Mouse (Mus musculus): Measurements from ENCODE around the gene Ebf1. TPM values are rescaled to one million over a fixed set of nuclear protein-coding genes. Genes with fewer than 3 reads are reported as not detected.

The Ebf1 gene
- total RNA-seq, 2 experiments from 2014 or later: 55.7 to 56.6 TPM

- no peak for DNase-seq (ENCODE audit: low spot score in 2 of 2)
Observed at GRCm38 (mm10) chr11:44888390-44888789, 271.3 kb downstream of the Ebf1 start.

GRCm38 (mm10) chr11:44892814-44893521, 275.9 kb downstream of the Ebf1 start:
- no peak for DNase-seq (ENCODE audit: low spot score in 2 of 2)

GRCm38 (mm10) chr11:44893986-44894385, 276.9 kb downstream of the Ebf1 start:
- DNase-seq (ENCODE audit: low spot score in 2 of 2): no peak

GRCm38 (mm10) chr11:44894798-44895197, 277.7 kb downstream of the Ebf1 start:
- no peak for DNase-seq (ENCODE audit: low spot score in 2 of 2)

- no peak for DNase-seq (ENCODE audit: low spot score in 2 of 2)
Observed at GRCm38 (mm10) chr11:44895893-44896292, 278.8 kb downstream of the Ebf1 start.

GRCm38 (mm10) chr11:44897140-44897665, 280.1 kb downstream of the Ebf1 start:
- DNase-seq (ENCODE audit: low spot score in 2 of 2): no peak

GRCm38 (mm10) chr11:44899554-44899953, 282.4 kb downstream of the Ebf1 start:
- DNase-seq (ENCODE audit: low spot score in 2 of 2): no peak

GRCm38 (mm10) chr11:44899965-44900364, 282.8 kb downstream of the Ebf1 start:
- no peak for DNase-seq (ENCODE audit: low spot score in 2 of 2)

- no peak for DNase-seq (ENCODE audit: low spot score in 2 of 2)
Observed at GRCm38 (mm10) chr11:44900496-44900895, 283.4 kb downstream of the Ebf1 start.

GRCm38 (mm10) chr11:44901715-44902114, 284.6 kb downstream of the Ebf1 start:
- no peak for DNase-seq (ENCODE audit: low spot score in 2 of 2)

- no peak for DNase-seq (ENCODE audit: low spot score in 2 of 2)
Observed at GRCm38 (mm10) chr11:44902165-44902564, 285.0 kb downstream of the Ebf1 start.

- DNase-seq (ENCODE audit: low spot score in 2 of 2): no peak
Observed at GRCm38 (mm10) chr11:44904121-44904520, 287.0 kb downstream of the Ebf1 start.

- no peak for DNase-seq (ENCODE audit: low spot score in 2 of 2)
Observed at GRCm38 (mm10) chr11:44906456-44906855, 289.3 kb downstream of the Ebf1 start.

- DNase-seq (ENCODE audit: low spot score in 2 of 2): no peak
Observed at GRCm38 (mm10) chr11:44911765-44912164, 294.6 kb downstream of the Ebf1 start.

- DNase-seq (ENCODE audit: low spot score in 2 of 2): no peak
Observed at GRCm38 (mm10) chr11:44913806-44914205, 296.7 kb downstream of the Ebf1 start.

GRCm38 (mm10) chr11:44917059-44917458, 299.9 kb downstream of the Ebf1 start:
- DNase-seq (ENCODE audit: low spot score in 2 of 2): peak in 1 of 2 experiments; percentile 40

- DNase-seq (ENCODE audit: low spot score in 2 of 2): no peak
Observed at GRCm38 (mm10) chr11:44923138-44923537, 306.0 kb downstream of the Ebf1 start.

GRCm38 (mm10) chr11:44923868-44924508, 306.9 kb downstream of the Ebf1 start:
- no peak for DNase-seq (ENCODE audit: low spot score in 2 of 2)

- no peak for DNase-seq (ENCODE audit: low spot score in 2 of 2)
Observed at GRCm38 (mm10) chr11:44924896-44925295, 307.8 kb downstream of the Ebf1 start.

GRCm38 (mm10) chr11:44925806-44926525, 308.8 kb downstream of the Ebf1 start:
- no peak for DNase-seq (ENCODE audit: low spot score in 2 of 2)

- DNase-seq (ENCODE audit: low spot score in 2 of 2): no peak
Observed at GRCm38 (mm10) chr11:44928403-44928802, 311.3 kb downstream of the Ebf1 start.

- DNase-seq (ENCODE audit: low spot score in 2 of 2): no peak
Observed at GRCm38 (mm10) chr11:44932942-44933483, 315.9 kb downstream of the Ebf1 start.
